Mouse (Mus musculus): ENCODE data around the gene Cpt1c.

GRCm38 (mm10) chr7:45017242-45018061 is 42.8 kb upstream of the Cpt1c start, which contains the start of gene Rras:
- no peak for TF ChIP-seq CTCF (IDR thresholded peaks at IDR 0.05; ENCODE audit: insufficient read depth, low read depth, low read length)
- no peak for TF ChIP-seq POLR2A (IDR thresholded peaks at IDR 0.05; ENCODE audit: insufficient read depth, low read depth, low read length)
